Mouse (Mus musculus): Measurements from ENCODE around the gene Slc25a19.

DNA sequence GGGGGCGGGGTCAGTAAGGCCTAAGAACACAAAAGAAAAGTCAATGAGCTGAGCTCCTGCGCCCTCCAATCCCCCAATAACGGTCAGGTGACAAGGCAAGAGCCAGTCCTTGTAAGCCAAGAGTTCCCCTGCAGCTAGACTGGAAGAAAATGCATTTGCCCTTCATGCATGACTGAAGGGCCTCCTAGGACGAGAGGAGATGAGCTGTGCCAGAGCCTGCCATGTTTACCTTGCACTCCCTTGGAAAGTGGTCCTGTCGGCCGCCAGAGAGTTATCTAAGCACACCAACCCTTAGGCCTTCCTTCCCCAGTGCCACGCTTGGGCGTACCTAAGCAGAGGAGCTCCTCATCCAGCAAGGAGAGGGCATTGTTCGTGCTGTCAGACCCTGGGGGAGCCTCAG is 40.1 kb downstream of the Slc25a19 start:
- TF ChIP-seq CTCF (IDR thresholded peaks at IDR 0.05; ENCODE audit: extremely low read depth, insufficient read depth, low read length), result no peak
- TF ChIP-seq POLR2A (IDR thresholded peaks at IDR 0.05; ENCODE audit: extremely low read depth, insufficient read depth, low read length), result no peak
